Mouse (Mus musculus): ENCODE data around the gene Abcg5. TPM values are rescaled to one million over a fixed set of nuclear protein-coding genes. Genes with fewer than 3 reads are reported as not detected.

The Abcg5 gene
- polyA plus RNA-seq, 1 experiment from 2014 or later, result 3.3 TPM

DNA sequence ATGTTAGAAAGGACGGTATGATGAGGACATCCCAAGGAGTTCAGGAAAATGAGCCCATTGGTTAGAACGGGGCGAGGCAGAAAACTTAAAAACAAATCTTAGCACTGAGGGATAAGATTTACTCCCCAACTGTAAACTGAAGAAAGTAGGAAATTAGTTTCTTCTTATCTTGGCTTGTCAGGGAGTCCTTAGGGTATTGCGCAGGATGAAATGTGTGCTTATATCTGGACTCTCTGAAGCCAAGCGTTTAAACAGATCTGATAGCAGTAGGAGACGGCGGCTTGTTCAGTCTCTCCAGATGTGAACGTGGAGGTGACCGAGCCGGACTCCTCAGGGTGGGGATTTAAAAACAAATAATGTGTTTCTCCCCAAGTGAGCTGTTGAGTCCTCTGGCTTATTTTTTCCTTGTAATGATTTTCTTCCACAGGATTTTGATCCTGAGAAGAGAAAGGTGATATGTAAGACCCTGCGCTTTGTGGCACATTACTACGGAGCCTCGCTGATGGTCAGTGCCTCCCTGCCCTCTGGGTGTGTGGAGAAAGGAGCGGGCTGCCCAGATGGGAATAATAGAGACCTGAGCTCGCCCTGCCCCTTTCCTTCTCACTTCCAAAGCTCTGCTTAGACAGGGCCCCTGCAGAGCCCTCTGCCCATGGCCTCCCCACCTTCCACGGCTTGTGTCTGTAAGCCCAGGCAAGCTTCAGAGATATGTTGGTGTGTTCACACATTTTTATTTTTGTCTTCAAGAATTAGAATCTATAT is 38.3 kb downstream of the Abcg5 start:
- Histone ChIP-seq H3K4me2 (replicated peaks) (no peak overlapping the region), H3K9ac (no peak overlapping the region), H3K27ac (no peak overlapping the region; the same call in 1 of the 2 replicates), H3K27me3 (no peaks in the 10 kb centered on the region), H3K4me3 (no peak overlapping the region), H3K4me1 (peaks cover 25% of the 10 kb centered on the region), H3K9me3 (no peaks in the 10 kb centered on the region), H3K36me3 (no peaks in the 10 kb centered on the region)
- WGBS, result 25% methylated on average over 16 of the region's 16 CpGs
- no peak for ATAC-seq (ENCODE audit: insufficient number of reproducible peaks, insufficient read depth, low FRiP score, low TSS enrichment)

DNA sequence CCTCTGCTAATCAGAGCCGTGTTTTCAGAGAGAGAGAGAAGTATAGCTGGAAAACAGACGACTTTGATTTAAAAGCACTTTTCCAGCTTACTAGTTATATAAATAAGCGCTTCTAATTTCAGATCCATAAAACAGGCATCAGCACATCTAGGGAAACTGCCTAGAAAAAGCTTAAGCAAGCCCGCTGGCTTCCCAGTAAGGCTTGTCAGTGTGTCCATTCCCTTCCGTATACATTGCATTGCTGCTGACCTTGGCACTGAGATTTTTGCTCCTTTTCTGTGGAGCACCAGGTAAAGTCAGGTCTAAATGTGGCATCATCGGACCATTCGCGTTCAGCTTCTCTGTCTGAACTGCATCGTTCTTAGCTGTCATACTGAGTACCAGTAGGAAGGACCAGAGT is 40.5 kb downstream of the Abcg5 start:
- H3K36me3 ChIP-seq, result no peaks in the 10 kb centered on the region
- H3K4me1 ChIP-seq, result peaks cover 25% of the 10 kb centered on the region
- no peak overlapping the region for H3K9ac ChIP-seq
- 80% methylated on average over 9 of the region's 9 CpGs for WGBS
- H3K27ac ChIP-seq, result no peak overlapping the region
- no peaks in the 10 kb centered on the region for H3K27me3 ChIP-seq
- no peaks in the 10 kb centered on the region for H3K9me3 ChIP-seq
- no peak overlapping the region for H3K4me2 ChIP-seq (replicated peaks)
- ATAC-seq (ENCODE audit: insufficient number of reproducible peaks, insufficient read depth, low FRiP score, low TSS enrichment), result no peak
- H3K4me3 ChIP-seq, result no peak overlapping the region

DNA sequence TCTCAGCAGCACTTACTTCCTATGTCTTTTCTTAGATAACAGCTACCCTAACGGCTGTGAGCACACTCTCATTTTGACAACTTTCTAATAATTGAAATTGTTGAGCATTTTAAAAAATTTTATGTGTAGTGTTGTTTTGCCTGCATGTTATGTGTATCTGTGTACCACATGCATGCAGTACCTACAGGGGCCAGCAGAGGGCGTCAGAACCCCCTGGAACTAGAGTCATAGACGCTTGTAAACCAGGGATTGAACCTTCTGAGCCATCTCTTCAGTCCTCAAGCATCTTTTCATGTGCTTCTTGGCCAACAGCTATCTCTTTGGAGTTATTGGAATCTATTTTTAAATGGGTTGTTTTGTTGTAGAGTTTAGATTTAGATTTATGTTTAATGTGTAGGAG is 40.9 kb downstream of the Abcg5 start:
- H3K4me3 ChIP-seq, result no peak overlapping the region
- no peaks in the 10 kb centered on the region for H3K36me3 ChIP-seq
- H3K9me3 ChIP-seq, result no peaks in the 10 kb centered on the region
- no peak overlapping the region for H3K4me2 ChIP-seq (replicated peaks)
- H3K9ac ChIP-seq, result no peak overlapping the region
- H3K27ac ChIP-seq, result no peak overlapping the region
- H3K4me1 ChIP-seq, result peaks cover 25% of the 10 kb centered on the region
- no peaks in the 10 kb centered on the region for H3K27me3 ChIP-seq
- 36% methylated on average over 3 of the region's 3 CpGs for WGBS
- ATAC-seq (ENCODE audit: insufficient number of reproducible peaks, insufficient read depth, low FRiP score, low TSS enrichment), result no peak

DNA sequence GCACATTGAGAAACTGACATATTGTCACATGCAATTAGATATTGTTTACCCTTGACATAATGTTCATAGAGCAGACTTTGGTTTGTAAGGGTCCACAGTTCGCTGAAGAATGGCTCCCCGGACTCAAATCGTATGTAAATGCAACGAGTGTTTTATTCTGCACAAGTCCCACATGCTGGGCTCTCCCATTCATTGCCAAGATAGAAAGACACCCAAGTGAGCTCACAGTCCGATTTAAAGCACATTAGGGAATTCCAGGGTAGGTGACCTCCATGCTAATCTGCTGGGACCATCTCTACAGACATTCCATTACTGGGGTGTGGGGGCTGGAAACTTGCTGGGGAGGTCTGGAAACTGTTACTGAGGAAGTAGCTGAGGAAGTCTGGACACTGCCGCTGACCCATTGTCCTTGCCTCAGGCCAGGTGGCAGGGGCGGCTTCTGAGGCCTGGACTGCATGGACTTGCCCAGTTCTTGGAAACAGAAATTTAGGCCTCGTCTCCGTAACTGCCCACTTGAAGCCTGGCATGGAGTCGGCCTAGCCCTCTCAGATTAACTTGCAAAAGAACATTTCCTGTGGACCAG is 42.9 kb downstream of the Abcg5 start:
- Histone ChIP-seq H3K27me3 (no peaks in the 10 kb centered on the region), H3K4me2 (replicated peaks) (no peak overlapping the region), H3K9me3 (no peaks in the 10 kb centered on the region), H3K27ac (no peak overlapping the region), H3K9ac (no peak overlapping the region), H3K4me3 (no peak overlapping the region), H3K4me1 (peaks cover 22% of the 10 kb centered on the region), H3K36me3 (no peaks in the 10 kb centered on the region)
- 54% methylated on average over 10 of the region's 10 CpGs for WGBS
- no peak for ATAC-seq (ENCODE audit: insufficient number of reproducible peaks, insufficient read depth, low FRiP score, low TSS enrichment)

DNA sequence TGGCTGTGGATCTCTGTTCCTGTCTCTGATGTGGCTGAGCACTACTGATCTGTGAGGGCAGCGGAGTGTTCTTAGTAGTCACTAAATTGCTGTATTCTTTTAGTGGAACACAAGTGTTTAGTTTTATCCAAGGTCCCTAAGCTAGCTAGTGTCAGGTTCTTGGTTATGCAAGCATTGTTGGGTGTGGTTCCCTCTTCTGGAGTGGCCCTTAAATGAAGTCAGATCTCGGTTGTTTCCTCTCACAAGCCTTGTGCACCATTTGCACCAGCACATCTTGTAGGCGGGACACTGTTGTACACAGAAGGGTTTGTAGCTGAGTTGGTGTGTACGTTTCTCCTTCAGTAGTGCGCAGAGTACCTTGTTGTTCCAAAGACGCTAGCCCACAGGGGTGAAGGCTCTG is 44.8 kb downstream of the Abcg5 start:
- Histone ChIP-seq H3K4me3 (no peak overlapping the region), H3K9me3 (no peaks in the 10 kb centered on the region), H3K27me3 (no peaks in the 10 kb centered on the region), H3K4me1 (peaks cover 9% of the 10 kb centered on the region; the same call in 1 of the 2 replicates), H3K9ac (no peak overlapping the region), H3K27ac (no peak overlapping the region), H3K4me2 (replicated peaks) (no peak overlapping the region), H3K36me3 (no peaks in the 10 kb centered on the region)
- no peak for ATAC-seq (ENCODE audit: insufficient number of reproducible peaks, insufficient read depth, low FRiP score, low TSS enrichment)
- WGBS, result 91% methylated on average over 6 of the region's 6 CpGs

DNA sequence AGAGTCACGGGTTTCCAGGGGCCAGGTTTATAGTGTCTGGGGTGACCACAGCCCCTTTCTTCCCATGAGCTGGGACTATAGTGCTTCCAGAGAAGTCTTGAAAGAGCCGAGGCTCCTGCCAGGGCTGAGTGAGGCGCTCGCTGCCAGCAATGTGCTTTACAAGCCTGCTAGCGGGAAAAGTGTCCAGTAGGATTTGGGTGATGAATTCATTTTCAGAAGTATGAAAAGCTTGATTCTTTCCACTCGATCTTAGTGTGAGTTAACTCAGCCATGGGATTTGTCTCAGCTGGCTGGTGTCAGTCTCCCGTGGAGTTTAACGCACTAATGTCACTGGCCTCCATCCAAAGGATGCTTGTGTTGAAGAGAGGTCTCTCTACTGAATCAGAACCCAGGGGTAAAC is 46.5 kb downstream of the Abcg5 start:
- 71% methylated on average over 8 of the region's 8 CpGs for WGBS
- no peak for ATAC-seq (ENCODE audit: insufficient number of reproducible peaks, insufficient read depth, low FRiP score, low TSS enrichment)

DNA sequence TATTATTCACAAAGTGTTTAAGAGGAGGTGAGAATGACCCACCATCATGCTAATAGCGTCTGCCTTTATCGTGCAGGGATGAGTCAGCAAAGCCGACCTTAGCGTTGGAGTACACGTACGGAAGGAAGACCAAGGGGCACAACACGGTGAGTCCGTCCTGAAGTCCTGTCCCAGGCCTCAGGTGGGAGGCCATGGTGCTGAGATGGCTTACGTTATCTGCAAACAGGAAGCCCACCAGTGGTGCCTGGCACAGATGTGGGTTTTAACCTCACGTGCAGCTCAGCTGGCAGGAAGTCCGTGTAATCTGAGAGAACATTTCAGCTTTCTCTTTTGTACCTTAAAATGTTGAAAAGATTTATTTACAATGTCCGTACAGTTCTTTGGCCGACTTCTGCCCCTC is 49.4 kb downstream of the Abcg5 start:
- H3K27ac ChIP-seq, result no peak overlapping the region
- H3K4me1 ChIP-seq, result 0 out of 2 replicates have a peak, but pooled peaks cover 6% of the 10 kb centered on the region
- H3K4me2 ChIP-seq (replicated peaks), result no peak overlapping the region
- WGBS, result 73% methylated on average over 13 of the region's 13 CpGs
- no peaks in the 10 kb centered on the region for H3K36me3 ChIP-seq
- no peaks in the 10 kb centered on the region for H3K9me3 ChIP-seq
- H3K9ac ChIP-seq, result no peak overlapping the region
- H3K27me3 ChIP-seq, result no peaks in the 10 kb centered on the region
- no peak overlapping the region for H3K4me3 ChIP-seq
- ATAC-seq (ENCODE audit: insufficient number of reproducible peaks, insufficient read depth, low FRiP score, low TSS enrichment), result no peak

More for the DNA sequence above, 46.5 kb downstream of the Abcg5 start:
- no peak overlapping the region for H3K9ac ChIP-seq
- no peaks in the 10 kb centered on the region for H3K9me3 ChIP-seq
- H3K27ac ChIP-seq, result no peak overlapping the region
- no peak overlapping the region for H3K4me2 ChIP-seq (replicated peaks)
- H3K36me3 ChIP-seq, result no peaks in the 10 kb centered on the region
- H3K4me3 ChIP-seq, result no peak overlapping the region
- no peaks in the 10 kb centered on the region for H3K27me3 ChIP-seq
- H3K4me1 ChIP-seq, result 0 out of 2 replicates have a peak, but pooled peaks cover 6% of the 10 kb centered on the region

DNA sequence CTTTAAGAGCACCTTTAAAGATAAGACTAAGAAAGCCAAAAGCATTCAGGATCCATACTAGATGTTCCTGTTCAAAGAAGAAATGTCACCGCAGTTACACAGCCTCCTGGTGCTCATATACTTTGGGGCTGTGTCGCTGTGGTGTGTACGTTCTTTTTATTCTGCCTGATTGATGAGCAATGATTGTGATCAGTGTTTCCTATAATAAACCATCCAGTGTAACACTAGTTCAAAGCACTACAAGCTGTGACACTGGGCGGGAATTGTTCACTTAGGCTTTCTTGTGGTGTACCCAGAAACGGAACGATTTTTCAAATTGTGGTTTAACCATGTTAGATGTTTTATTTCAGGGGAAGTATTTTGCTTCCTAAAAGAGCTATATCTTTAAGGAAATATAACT is 51.0 kb downstream of the Abcg5 start:
- H3K4me1 ChIP-seq, result peaks cover 12% of the 10 kb centered on the region
- ATAC-seq (ENCODE audit: insufficient number of reproducible peaks, insufficient read depth, low FRiP score, low TSS enrichment), result no peak
- WGBS, result 84% methylated on average over 6 of the region's 6 CpGs

DNA sequence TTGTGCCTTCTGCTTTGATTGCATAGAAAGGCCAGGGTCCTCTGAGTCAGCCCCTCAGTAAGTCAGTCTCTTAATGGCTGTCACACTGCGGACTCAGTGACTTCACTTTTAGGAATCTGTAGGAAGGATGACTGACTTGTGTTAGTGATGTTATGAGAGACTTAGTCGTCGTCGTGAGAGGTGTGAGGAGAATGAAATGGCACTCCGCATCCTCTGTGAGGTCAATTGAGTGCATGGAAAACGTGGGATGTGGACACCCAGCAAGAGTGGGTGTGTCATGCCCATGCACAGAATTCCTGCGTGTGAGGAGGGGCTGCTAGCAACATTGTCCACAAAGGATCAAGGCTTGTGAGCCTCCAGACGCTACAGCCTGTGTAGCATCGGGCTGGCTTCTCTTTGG is 54.2 kb downstream of the Abcg5 start:
- Histone ChIP-seq H3K9ac (no peak overlapping the region), H3K9me3 (0 out of 2 replicates have a peak, but pooled peaks cover 3% of the 10 kb centered on the region), H3K4me3 (no peak overlapping the region), H3K4me2 (replicated peaks) (no peak overlapping the region), H3K27me3 (no peaks in the 10 kb centered on the region), H3K36me3 (no peaks in the 10 kb centered on the region), H3K27ac (no peak overlapping the region), H3K4me1 (peaks cover 7% of the 10 kb centered on the region)
- no peak for ATAC-seq (ENCODE audit: insufficient number of reproducible peaks, insufficient read depth, low FRiP score, low TSS enrichment)
- WGBS, result 78% methylated on average over 9 of the region's 9 CpGs

More for the DNA sequence above, 51.0 kb downstream of the Abcg5 start:
- Histone ChIP-seq H3K9ac (no peak overlapping the region), H3K27me3 (no peaks in the 10 kb centered on the region), H3K27ac (no peak overlapping the region), H3K4me2 (replicated peaks) (no peak overlapping the region), H3K36me3 (no peaks in the 10 kb centered on the region), H3K9me3 (no peaks in the 10 kb centered on the region), H3K4me3 (no peak overlapping the region)

DNA sequence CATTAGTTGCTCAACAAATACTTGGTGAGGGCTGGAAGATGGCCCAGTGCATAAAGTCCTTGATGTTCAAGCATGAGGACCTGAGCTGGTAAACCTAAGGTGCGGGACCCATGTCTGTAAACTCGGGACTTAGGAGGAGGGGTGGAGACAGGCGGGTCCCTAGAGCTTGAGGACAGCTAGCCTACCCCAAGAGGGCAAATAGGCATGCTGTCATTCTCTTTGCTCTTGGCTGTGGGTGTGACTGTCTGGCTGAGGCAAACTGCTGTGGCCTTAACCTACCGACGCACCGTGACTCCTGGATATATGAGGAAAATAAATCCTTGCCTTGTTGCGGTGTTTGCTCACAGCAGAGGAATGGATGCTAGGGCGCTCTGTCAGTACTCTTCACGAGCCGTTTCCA is 55.1 kb downstream of the Abcg5 start:
- Histone ChIP-seq H3K4me3 (no peak overlapping the region), H3K27me3 (no peaks in the 10 kb centered on the region), H3K4me1 (peaks cover 7% of the 10 kb centered on the region), H3K4me2 (replicated peaks) (no peak overlapping the region), H3K9ac (no peak overlapping the region), H3K9me3 (0 out of 2 replicates have a peak, but pooled peaks cover 6% of the 10 kb centered on the region), H3K36me3 (no peaks in the 10 kb centered on the region), H3K27ac (peak overlapping the region; percentile 69)
- 80% methylated on average over 10 of the region's 10 CpGs for WGBS
- no peak for ATAC-seq (ENCODE audit: insufficient number of reproducible peaks, insufficient read depth, low FRiP score, low TSS enrichment)

DNA sequence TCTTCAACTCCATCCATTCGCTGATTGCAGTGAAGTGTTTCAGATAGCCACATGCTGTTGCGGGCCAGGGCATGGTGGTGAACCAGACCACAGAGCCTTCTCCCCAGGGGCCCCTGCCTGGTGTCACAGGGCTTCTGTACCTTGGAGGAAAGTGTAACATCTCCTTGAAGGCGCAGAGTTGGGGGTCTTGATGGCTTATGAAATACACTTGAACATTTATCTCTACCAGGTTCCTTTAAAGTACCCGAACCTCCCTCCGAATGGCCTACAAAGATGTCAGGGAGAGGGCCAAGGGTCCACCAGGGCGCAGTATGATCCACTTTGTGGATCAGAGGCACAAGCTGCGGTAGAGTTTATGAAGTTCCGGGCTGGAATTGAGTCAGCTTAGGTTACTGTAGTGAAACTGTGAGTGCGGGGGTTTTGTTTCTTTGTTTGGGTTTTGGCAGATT is 55.9 kb downstream of the Abcg5 start:
- Histone ChIP-seq H3K9me3 (0 out of 2 replicates have a peak, but pooled peaks cover 6% of the 10 kb centered on the region), H3K27ac (peak overlapping the region; percentile 69), H3K27me3 (no peaks in the 10 kb centered on the region), H3K4me2 (replicated peaks) (peak overlapping the region; percentile 78), H3K36me3 (no peaks in the 10 kb centered on the region), H3K4me3 (peak overlapping the region; percentile 61), H3K4me1 (peaks cover 7% of the 10 kb centered on the region), H3K9ac (peak overlapping the region; percentile 58)
- ATAC-seq (ENCODE audit: insufficient number of reproducible peaks, insufficient read depth, low FRiP score, low TSS enrichment), result 0 out of 2 replicates have a peak, but pooled peaks have one; percentile 30
- 20% methylated on average over 9 of the region's 9 CpGs for WGBS

DNA sequence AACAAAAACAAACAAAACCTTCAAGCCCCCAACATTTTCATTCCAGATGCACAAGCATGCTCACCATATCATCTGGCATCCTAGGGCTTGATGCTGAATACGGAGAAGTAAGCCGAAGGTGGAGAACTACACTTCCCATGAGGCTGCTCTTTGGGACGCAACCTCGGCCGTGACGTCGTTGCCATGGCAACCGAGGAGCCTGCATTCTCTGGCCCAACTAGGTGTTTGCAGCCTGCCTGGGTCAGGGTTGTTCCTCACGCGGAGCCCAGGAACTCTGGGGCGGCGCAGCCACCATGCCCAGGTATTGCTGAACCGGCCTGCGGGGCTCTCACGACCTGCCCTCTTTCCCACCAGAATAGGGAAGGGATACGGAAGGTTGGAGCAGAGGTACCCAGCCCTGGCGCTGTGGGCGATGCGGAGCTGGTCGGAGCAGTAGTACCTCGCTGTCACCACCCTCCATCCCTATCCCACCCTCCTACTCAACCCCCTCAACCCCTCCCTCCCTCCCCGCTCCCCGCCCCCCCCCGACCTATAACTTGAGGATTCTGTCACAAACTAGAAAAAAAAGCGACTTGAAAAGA is 56.4 kb downstream of the Abcg5 start, which contains the start of gene Dync2li1:
Gene Dync2li1 (plus strand): TSS at position 221 of the 581 bp plus-strand sequence.
- WGBS, result under 1% methylated on average over 25 of the region's 25 CpGs
- peak; percentile 88 for ATAC-seq (ENCODE audit: insufficient number of reproducible peaks, insufficient read depth, low FRiP score, low TSS enrichment)
- Histone ChIP-seq H3K36me3 (no peaks in the 10 kb centered on the region), H3K9me3 (0 out of 2 replicates have a peak, but pooled peaks cover 6% of the 10 kb centered on the region), H3K4me3 (peak within 1 kb of the TSS; percentile 61), H3K4me1 (peaks cover 7% of the 10 kb centered on the region), H3K4me2 (replicated peaks) (peak within 1 kb of the TSS; percentile 78), H3K27me3 (no peaks in the 10 kb centered on the region), H3K9ac (peak within 1 kb of the TSS; percentile 58), H3K27ac (peak within 1 kb of the TSS; percentile 69)

All from embryonic facial prominence, embryonic 12.5 days (tissue).